Mouse (Mus musculus) heart, postnatal 25 days (tissue): ENCODE results near the gene Arhgap11a. TPM values are rescaled to one million over a fixed set of nuclear protein-coding genes. Genes with fewer than 3 reads are reported as not detected.

Experiments
- DNase-seq: peaks from one replicate; pipeline ENCODE4 v3.0.0; 2022; ENCODE audit warnings: low spot score
- intact Hi-C: fragments of 180-260 bp; cut with DNase I; formaldehyde crosslinking; loops from one replicate; pipeline ENCODE4 v1.15.1; 2025
- total RNA-seq, 2 experiments: library from RNA; stranded (reverse); gene quantifications; 2 replicates each; pipeline ENCODE4 v1.2.3; 2021

Arhgap11a gene
- 1 to 10 TPM; 2.0 to 2.2 TPM for total RNA-seq

GRCm38 (mm10) chr2:113848245-113849121 lies at the start of gene Arhgap11a:
Arhgap11a (minus strand) TSS chr2:113848661.
- DNase-seq, result peak; percentile 80
- intact Hi-C loops, result no loop called here

GRCm38 (mm10) chr2:113893385-113894122 lies 45.1 kb upstream of the Arhgap11a start:
- intact Hi-C loops, result no loop called here
- DNase-seq, result no peak

- no peak for DNase-seq
- intact Hi-C loops, result no loop called here
These were observed 38.7 kb upstream of the Arhgap11a start for GRCm38 (mm10) chr2:113887166-113887565.

- DNase-seq, result no peak
- intact Hi-C loops, result no loop called here
These were observed 37.6 kb upstream of the Arhgap11a start for GRCm38 (mm10) chr2:113886061-113886460.

- intact Hi-C loops, result no loop called here
These were observed 21.7 kb upstream of the Arhgap11a start for GRCm38 (mm10) chr2:113870115-113870514.

GRCm38 (mm10) chr2:113868404-113868803 lies 19.9 kb upstream of the Arhgap11a start:
- DNase-seq, result no peak
- intact Hi-C loops, result loop anchor here (10.0 kb wide), 1 partner anchor 176 kb away; no protein-coding TSS in a partner anchor

More at GRCm38 (mm10) chr2:113870115-113870514, 21.7 kb upstream of the Arhgap11a start:
- DNase-seq, result no peak

GRCm38 (mm10) chr2:113866155-113866554 lies 17.7 kb upstream of the Arhgap11a start:
- DNase-seq, result no peak

GRCm38 (mm10) chr2:113849141-113849540 lies 680 bp upstream of the Arhgap11a start:
- no peak for DNase-seq
- intact Hi-C loops, result no loop called here

More at GRCm38 (mm10) chr2:113866155-113866554, 17.7 kb upstream of the Arhgap11a start:
- intact Hi-C loops, result loop anchor here (2.0 to 10.0 kb wide), 2 partner anchors 87 to 179 kb away; no protein-coding TSS in a partner anchor

- intact Hi-C loops, result no loop called here
- DNase-seq, result no peak
These were observed 700 bp downstream of the Arhgap11a start for GRCm38 (mm10) chr2:113847678-113848244.

GRCm38 (mm10) chr2:113845081-113845480 lies 3.4 kb downstream of the Arhgap11a start:
- intact Hi-C loops, result no loop called here
- no peak for DNase-seq

GRCm38 (mm10) chr2:113841656-113842437 lies 6.6 kb downstream of the Arhgap11a start:
- intact Hi-C loops, result no loop called here
- no peak for DNase-seq

GRCm38 (mm10) chr2:113839488-113839887 lies 9.0 kb downstream of the Arhgap11a start:
- no peak for DNase-seq
- intact Hi-C loops, result no loop called here

- intact Hi-C loops, result no loop called here
- DNase-seq, result no peak
These were observed 13.2 kb downstream of the Arhgap11a start for GRCm38 (mm10) chr2:113835219-113835618.

- intact Hi-C loops, result no loop called here
- no peak for DNase-seq
These were observed 19.2 kb downstream of the Arhgap11a start, which contains the start of gene Scg5 for GRCm38 (mm10) chr2:113828943-113829882. Scg5 (minus strand) TSS chr2:113829121.

- no peak for DNase-seq
- intact Hi-C loops, result no loop called here
These were observed 20.1 kb downstream of the Arhgap11a start for GRCm38 (mm10) chr2:113828086-113828942.

GRCm38 (mm10) chr2:113823909-113824308 lies 24.6 kb downstream of the Arhgap11a start:
- intact Hi-C loops, result loop anchor here (5.0 kb wide), 1 partner anchor 327 kb away; no protein-coding TSS in a partner anchor
- DNase-seq, result no peak

- intact Hi-C loops, result loop anchor here (5.0 kb wide), 1 partner anchor 325 kb away; no protein-coding TSS in a partner anchor
- no peak for DNase-seq
These were observed 26.1 kb downstream of the Arhgap11a start for GRCm38 (mm10) chr2:113822367-113822766.
